Mouse (Mus musculus) bone marrow macrophage, adult 2 months (primary cell): ENCODE data around the gene Myo5a. TPM values are rescaled to one million over a fixed set of nuclear protein-coding genes. Genes with fewer than 3 reads are reported as not detected.

ENCODE experiments used
- H3K27ac ChIP-seq: 2 replicates; pipeline ENCODE4 v1.5.1; 2012; ENCODE audit warnings: low read depth, low read length; ENCODE audit not compliant: insufficient read depth
- H3K4me1 ChIP-seq: 2 replicates; pipeline ENCODE4 v1.6.1; 2012; ENCODE audit warnings: low read length; ENCODE audit not compliant: control insufficient read depth, insufficient read depth
- H3K4me3 ChIP-seq: 2 replicates; pipeline ENCODE4 v1.5.1; 2012; ENCODE audit warnings: mild to moderate bottlenecking, low read length, moderate library complexity; ENCODE audit not compliant: insufficient read depth
- CTCF ChIP-seq: IDR thresholded peaks from 2 replicates; pipeline ENCODE4 v1.5.1; 2012; ENCODE audit warnings: low read depth, mild to moderate bottlenecking, low read length, moderate library complexity
- POLR2A ChIP-seq: IDR thresholded peaks from 2 replicates; pipeline ENCODE4 v1.6.1; 2012; ENCODE audit warnings: mild to moderate bottlenecking, low read depth, low read length, borderline replicate concordance
- polyA plus RNA-seq: library from polyadenylated mRNA; stranded (reverse); fragments of >200 nt; gene quantifications from 2 replicates; pipeline ENCODE4 v1.2.4, GENCODE M21; 2012; ENCODE audit not compliant: missing spikeins, insufficient read depth, insufficient read length

Myo5a gene
- 230 and 234 TPM in 2 replicates for polyA plus RNA-seq

DNA sequence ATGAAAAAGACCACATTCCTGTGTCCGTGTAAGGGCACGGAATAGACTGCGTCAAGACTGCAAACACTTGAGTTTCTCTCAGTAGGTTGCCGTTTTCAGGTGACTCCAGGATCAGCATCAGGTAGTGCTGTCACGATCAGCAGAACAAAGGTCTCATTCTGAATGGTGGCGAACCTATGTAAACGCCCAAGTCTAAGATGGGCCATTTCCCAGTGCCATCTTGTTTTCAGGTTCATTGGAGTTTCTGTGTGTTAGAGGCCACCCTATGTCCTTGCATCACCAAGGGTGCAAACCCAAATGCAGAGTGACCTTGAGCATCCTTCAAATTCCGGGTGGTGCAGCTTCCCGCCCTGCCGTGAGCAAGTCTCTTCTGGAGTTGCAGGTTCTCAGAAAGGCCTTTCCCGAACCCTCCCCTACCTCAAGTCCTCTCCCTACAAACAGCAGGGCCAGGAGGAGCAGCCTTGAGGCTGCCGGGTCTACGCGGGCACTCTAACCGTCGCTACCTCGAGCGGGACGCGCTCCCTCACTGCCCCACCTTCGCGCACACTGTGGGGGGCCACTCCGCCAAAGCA is at the start of gene Myo5a:
Gene Myo5a (plus strand): TSS at position 559 of the 572 bp plus-strand sequence.
- TF ChIP-seq CTCF = no peak
- no peak for TF ChIP-seq POLR2A
- peaks cover 15% of the 10 kb centered on the region for H3K4me1 ChIP-seq
- peak within 1 kb of the TSS; percentile 94 for H3K27ac ChIP-seq
- peak within 1 kb of the TSS; percentile 85 for H3K4me3 ChIP-seq

DNA sequence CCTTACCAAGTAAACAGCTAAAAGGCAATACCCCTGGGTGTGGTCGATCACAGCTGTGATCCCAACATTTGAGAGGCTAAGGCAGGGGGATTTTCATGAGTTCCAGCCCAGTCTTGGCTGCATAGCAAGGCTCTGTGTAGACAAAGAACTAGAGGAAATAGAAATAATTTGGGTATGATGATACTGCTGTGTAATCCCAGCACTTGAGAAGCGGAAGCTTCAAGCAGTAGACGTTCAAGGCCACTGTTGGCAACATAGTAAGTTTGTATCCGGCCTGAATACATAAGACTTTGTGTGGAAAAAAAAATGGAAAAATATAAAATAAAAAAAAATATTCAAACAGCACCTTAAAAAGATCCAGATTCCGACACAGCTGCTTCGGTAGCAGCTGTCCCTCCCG is 48.3 kb upstream of the Myo5a start:
- Histone ChIP-seq H3K27ac (no peak overlapping the region), H3K4me3 (no peak overlapping the region), H3K4me1 (no peaks in the 10 kb centered on the region)
- TF ChIP-seq POLR2A (no peak), CTCF (no peak)

DNA sequence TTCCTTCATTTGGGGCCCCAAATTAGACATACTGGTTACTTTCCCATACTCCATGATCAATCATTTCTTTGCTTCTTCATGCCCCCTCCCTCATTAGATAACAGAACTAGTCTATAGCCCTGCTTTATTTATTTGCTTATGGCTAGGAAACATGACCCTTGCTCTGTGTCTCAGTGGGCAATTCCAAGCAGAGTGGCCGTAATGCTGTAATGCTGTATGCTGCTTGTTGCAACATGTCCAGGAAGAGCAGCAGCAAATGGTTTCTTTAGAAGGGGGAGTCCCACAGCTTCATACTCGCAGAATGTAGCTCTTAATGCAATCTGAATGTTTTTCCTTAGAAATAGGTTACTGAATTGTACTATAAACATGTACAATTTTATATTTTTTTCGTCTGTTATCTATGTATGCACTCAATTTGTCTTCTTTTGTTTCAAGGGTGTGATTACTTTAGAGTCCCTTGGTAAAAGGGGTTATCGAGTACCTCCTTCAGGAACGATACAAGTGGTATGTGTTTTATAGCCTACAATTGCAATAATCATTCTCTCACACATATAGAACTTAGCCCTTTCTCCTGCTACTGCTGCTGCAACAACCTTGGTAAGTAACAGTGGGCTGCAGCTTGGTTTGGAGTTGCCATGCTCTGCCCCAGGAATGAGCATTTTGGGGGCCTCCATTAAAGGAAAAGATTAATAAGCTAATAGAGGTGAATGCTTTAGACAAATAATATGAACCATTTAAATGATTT is 47.5 kb upstream of the Myo5a start:
- no peaks in the 10 kb centered on the region for H3K4me1 ChIP-seq
- H3K27ac ChIP-seq = no peak overlapping the region
- no peak for TF ChIP-seq POLR2A
- TF ChIP-seq CTCF = no peak
- no peak overlapping the region for H3K4me3 ChIP-seq

DNA sequence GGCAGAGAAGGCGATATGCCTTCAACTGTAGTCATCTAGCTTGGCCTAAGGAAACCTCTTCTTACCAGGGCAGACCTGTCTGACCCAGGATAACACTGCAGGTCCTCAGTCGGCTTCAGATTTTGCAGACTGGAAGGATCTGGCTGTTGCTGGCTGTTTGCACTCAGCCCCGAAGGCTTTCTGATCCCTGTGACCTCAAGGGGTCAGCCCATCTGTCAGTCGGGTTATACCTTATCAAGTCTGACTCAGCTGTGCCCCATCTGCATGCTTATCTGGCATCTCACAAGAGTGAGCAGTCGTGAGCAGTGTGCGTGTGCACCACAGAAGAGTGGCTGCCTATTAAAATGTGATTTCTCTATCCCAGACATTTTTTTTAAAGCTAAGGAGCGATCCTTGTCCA is 46.7 kb upstream of the Myo5a start:
- Histone ChIP-seq H3K4me1 (no peaks in the 10 kb centered on the region), H3K4me3 (no peak overlapping the region), H3K27ac (no peak overlapping the region)
- TF ChIP-seq POLR2A = no peak
- TF ChIP-seq CTCF = no peak

DNA sequence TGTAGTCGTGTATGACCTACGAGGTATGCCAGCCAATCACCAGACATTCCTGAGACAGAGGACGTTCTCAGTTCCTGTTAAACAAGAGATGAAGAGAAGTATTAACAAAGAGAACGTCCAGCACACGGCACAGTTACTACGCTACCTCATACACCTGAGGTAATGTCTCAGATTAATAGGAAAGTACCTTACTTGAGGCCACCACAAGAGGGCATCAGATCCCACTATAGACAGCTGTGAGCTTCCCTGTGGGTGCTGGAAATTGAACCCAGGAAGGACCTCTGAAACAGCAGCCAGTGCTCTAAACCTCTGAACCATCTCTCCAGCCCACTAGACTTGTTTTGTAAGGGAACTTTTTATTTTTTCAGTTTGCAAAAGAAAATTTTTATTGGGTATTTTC is 45.1 kb upstream of the Myo5a start:
- Histone ChIP-seq H3K27ac (no peak overlapping the region), H3K4me1 (no peaks in the 10 kb centered on the region), H3K4me3 (no peak overlapping the region)
- no peak for TF ChIP-seq CTCF
- no peak for TF ChIP-seq POLR2A

DNA sequence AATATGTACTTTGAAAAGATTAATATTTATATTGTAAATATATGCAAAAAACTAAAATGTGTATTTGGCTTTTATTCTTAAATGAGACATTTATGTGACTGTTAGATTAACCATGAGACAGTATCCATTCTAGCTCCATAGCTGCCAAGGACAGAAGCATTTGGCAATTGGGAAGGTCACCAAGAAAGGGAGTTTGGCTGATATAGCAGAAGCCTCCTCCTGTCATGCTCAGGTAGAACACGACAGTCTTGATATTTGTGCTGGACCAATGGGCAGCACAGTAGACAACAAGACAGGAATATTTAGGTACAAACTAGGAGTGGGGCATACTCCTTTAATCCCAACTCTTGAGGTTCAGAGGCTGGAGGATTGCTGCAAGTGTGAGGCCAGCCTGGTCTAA is 38.4 kb upstream of the Myo5a start:
- H3K4me1 ChIP-seq = peaks cover 6% of the 10 kb centered on the region
- H3K4me3 ChIP-seq = no peak overlapping the region
- TF ChIP-seq CTCF (no peak), POLR2A (no peak)
- no peak overlapping the region for H3K27ac ChIP-seq

DNA sequence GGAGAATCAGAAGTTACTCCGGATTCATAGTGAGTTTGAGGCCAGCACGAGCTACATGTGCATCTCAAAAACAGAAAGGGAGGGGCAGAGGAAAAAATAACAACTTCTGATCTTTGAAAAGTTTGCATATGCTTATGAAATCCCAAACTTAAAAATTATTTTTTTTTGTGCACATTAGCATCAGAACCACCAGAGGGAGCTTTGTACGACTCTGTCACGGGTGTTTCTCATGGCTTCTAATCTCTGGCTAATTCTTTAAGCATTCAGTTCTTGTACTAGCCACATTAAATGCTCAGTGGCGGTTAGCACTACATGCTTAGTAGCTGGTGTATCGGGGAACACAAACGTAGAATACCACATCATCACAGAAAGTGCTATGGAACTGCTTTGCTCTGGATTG is 37.7 kb upstream of the Myo5a start:
- peaks cover 6% of the 10 kb centered on the region for H3K4me1 ChIP-seq
- no peak for TF ChIP-seq POLR2A
- no peak for TF ChIP-seq CTCF
- no peak overlapping the region for H3K27ac ChIP-seq
- no peak overlapping the region for H3K4me3 ChIP-seq

DNA sequence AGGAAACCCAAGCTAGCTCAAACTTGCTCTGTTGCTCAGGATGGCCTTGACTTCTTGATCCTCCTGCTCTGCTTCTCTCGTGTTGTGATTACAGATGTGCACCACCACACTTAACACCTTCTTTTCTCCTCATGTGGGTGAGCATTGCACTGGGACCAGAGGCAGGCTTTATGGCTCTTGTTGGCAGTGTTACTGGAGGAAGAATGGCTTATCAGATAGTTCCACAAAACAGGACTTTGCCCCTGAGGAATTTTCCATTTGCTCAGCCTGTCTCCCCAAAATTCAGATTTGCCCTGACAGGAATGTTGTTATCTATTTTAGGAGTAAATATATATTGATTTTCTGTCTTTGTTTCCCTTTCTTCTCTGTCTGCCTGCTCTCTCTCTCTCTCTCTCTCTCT is 36.1 kb upstream of the Myo5a start:
- TF ChIP-seq CTCF (no peak), POLR2A (no peak)
- Histone ChIP-seq H3K27ac (no peak overlapping the region), H3K4me3 (no peak overlapping the region), H3K4me1 (peaks cover 12% of the 10 kb centered on the region)

DNA sequence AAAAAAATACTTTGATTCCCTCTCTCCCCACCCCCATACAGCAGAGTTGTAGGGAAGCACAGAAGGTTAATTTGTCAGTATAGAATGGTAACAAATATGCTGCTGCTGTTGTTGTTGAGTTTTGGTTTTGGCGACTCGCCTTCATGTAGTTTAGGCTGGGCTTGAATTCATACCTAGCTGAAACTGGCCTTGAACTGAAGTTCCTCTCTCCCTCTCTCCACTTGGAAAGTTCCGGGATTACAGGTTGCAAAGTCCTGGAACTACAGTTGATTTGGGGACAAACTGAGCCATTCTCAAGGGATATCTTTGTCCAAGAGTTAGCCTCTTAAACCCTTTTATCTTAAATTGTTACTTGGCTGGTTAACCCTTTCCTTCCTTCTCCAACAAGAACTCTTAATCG is 34.9 kb upstream of the Myo5a start:
- H3K27ac ChIP-seq = no peak overlapping the region
- peaks cover 14% of the 10 kb centered on the region for H3K4me1 ChIP-seq
- TF ChIP-seq POLR2A = no peak
- no peak for TF ChIP-seq CTCF
- H3K4me3 ChIP-seq = no peak overlapping the region

DNA sequence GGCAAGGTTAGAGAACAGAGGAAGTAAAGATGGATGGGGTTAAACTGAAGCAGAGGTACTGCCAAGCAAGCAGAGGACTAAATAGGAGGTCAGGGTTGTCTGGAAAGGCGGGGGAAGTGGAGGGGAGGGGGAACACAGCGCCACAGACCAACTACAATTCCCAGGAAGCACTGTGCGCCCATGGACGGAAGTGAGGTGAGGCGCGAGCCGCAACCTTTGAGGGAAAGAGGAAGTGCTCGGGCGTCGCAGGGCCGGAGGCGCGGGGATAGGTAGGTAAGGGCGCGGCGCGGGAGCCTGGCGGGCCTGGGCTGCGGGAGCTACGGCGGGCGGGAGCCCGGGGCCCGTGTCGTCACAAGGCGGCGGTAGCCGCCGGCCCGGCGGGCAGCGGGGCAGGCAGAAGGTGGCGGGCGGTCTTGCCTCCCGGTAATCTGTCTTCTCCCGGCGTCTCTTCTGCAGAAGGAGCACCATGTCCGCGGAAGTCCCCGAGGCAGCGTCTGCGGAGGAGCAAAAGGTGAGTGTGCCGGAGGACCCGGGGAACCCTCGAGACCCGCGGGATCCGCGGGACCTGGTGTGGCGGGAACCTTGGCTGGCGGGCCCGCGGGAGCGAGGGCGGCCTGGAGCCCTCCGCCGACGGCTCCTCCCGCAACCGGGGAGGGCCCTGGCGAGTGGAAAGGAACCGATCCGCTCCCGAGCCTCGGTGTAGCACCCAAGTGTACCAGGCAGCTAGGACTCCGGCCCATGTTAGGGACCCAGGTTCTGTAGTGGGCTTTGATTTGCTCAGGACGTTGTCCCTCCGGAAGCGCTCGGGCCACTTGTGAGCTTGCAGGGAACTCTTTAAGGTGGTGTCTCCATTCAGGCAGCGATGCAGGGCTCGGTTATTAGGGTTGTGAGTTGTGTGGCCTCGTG is 33.1 kb upstream of the Myo5a start, which contains the start of gene Arpp19:
Gene Arpp19 (plus strand): TSS at position 164 of the 906 bp plus-strand sequence.
- Histone ChIP-seq H3K4me1 (peaks cover 14% of the 10 kb centered on the region), H3K27ac (peak within 1 kb of the TSS; percentile 18; the same call in 1 of the 2 replicates), H3K4me3 (peak within 1 kb of the TSS; percentile 100)
- TF ChIP-seq POLR2A = no peak
- no peak for TF ChIP-seq CTCF
